ENCODE assay signal across 9 mouse cellular contexts in genomic region chr15:101163056-101163458, GRCm38 (mm10). TPM values are rescaled to one million over a fixed set of nuclear protein-coding genes. Genes with fewer than 3 reads are reported as not detected.
DNase-seq lines count a peak whose midpoint lies in the region; ATAC-seq and TF ChIP-seq lines count a peak whose summit lies in the region.
"Had no signal": no experiment of that assay in that cellular context is flagged by ENCODE, and none has a peak within 500 bp of the region (broad histone marks: within the 10 kb centered on the region; RNA-seq: fewer than 3 reads in every experiment).

No protein-coding gene starts in this region.

- peaks cover 9% of the 10 kb centered on the region; the same call in 1 of the 2 replicates for H3K4me1 ChIP-seq in heart, postnatal 0 days (ENCODE audit: control insufficient read depth, insufficient read depth)
- peaks cover 5% of the 10 kb centered on the region for H3K4me1 ChIP-seq in heart, adult 2 months (ENCODE audit: control insufficient read depth, insufficient read depth, low read length)
- H3K4me1 ChIP-seq in forebrain, embryonic 11.5 days (replicated peaks; ENCODE audit: control insufficient read depth, insufficient read depth, low read length) = peaks cover 13% of the 10 kb centered on the region
- H3K4me1 ChIP-seq in limb, embryonic 15.5 days = peaks cover 38% of the 10 kb centered on the region

- TF ChIP-seq CTCF in heart, postnatal 0 days (IDR thresholded peaks at IDR 0.05; ENCODE audit: low read depth) = no peak
- TF ChIP-seq CTCF in heart, adult 2 months (IDR thresholded peaks at IDR 0.05) = no peak

- H3K27ac ChIP-seq in heart, postnatal 0 days (ENCODE audit: low read depth) = peak overlapping the region; percentile 19
- H3K27ac ChIP-seq in heart, adult 2 months = no peak overlapping the region
- H3K27ac ChIP-seq in forebrain, embryonic 11.5 days (ENCODE audit: low read depth, low read length) = peak overlapping the region; percentile 8; the same call in 1 of the 2 replicates
- H3K27ac ChIP-seq in limb, embryonic 15.5 days = peak overlapping the region; percentile 74

- TF ChIP-seq POLR2A in heart, adult 2 months (IDR thresholded peaks at IDR 0.05; ENCODE audit: insufficient read depth, low read depth, low read length) = no peak

- H3K9me3 ChIP-seq in heart, postnatal 0 days (replicated peaks; ENCODE audit: control insufficient read depth, low read length) = no peaks in the 10 kb centered on the region
- H3K9me3 ChIP-seq in forebrain, embryonic 11.5 days (ENCODE audit: control insufficient read depth, low read length) = no peaks in the 10 kb centered on the region
- no peaks in the 10 kb centered on the region for H3K9me3 ChIP-seq in limb, embryonic 15.5 days

- H3K27me3 ChIP-seq in heart, postnatal 0 days (ENCODE audit: control insufficient read depth, insufficient read depth, low read length) = no peaks in the 10 kb centered on the region
- no peaks in the 10 kb centered on the region for H3K27me3 ChIP-seq in heart, adult 2 months (ENCODE audit: control insufficient read depth, insufficient read depth, low read length)
- H3K27me3 ChIP-seq in forebrain, embryonic 11.5 days (ENCODE audit: control insufficient read depth, insufficient read depth, low read length) = no peaks in the 10 kb centered on the region
- H3K27me3 ChIP-seq in limb, embryonic 15.5 days = no peaks in the 10 kb centered on the region

- H3K9ac ChIP-seq in heart, postnatal 0 days (replicated peaks; ENCODE audit: low read depth, low read length) = no peak overlapping the region
- H3K9ac ChIP-seq in heart, adult 2 months (ENCODE audit: low read depth, low read length) = no peak overlapping the region
- H3K9ac ChIP-seq in forebrain, embryonic 11.5 days (ENCODE audit: low read length) = 0 out of 2 replicates have a peak overlapping the region, but pooled peaks have one; percentile 1
- H3K9ac ChIP-seq in limb, embryonic 15.5 days = no peak overlapping the region

- no peaks in the 10 kb centered on the region for H3K79me2 ChIP-seq in heart, adult 2 months (replicated peaks; ENCODE audit: control insufficient read depth, insufficient read depth, low read length)

- H3K4me2 ChIP-seq in heart, postnatal 0 days (ENCODE audit: low read depth, low read length) = no peak overlapping the region
- no peak overlapping the region for H3K4me2 ChIP-seq in forebrain, embryonic 11.5 days (ENCODE audit: low read depth, low read length, severe bottlenecking)
- H3K4me2 ChIP-seq in limb, embryonic 15.5 days = peak overlapping the region; percentile 20; the same call in 1 of the 2 replicates

- no peak for TF ChIP-seq EP300 in heart, postnatal 0 days (IDR thresholded peaks at IDR 0.05; ENCODE audit: low read depth)
- no peak for TF ChIP-seq EP300 in heart, adult 2 months (IDR thresholded peaks at IDR 0.05; ENCODE audit: insufficient read depth, low read depth, low read length)

- peak; percentile 62; the same call in 1 of the 2 replicates for ATAC-seq in heart, postnatal 0 days (ENCODE audit: insufficient read depth, low read depth)
- ATAC-seq in forebrain, embryonic 11.5 days (replicated peaks; ENCODE audit: low FRiP score) = no peak
- peak; percentile 63; the same call in 1 of the 2 replicates for ATAC-seq in limb, embryonic 15.5 days (ENCODE audit: insufficient number of reproducible peaks, low FRiP score, low TSS enrichment, low read depth)

- intact Hi-C loops in heart, adult 2 months (cut with DNase I) = no loop called here

- H3K36me3 ChIP-seq in heart, postnatal 0 days (replicated peaks; ENCODE audit: control insufficient read depth, insufficient read depth, low read length) = no peaks in the 10 kb centered on the region
- H3K36me3 ChIP-seq in heart, adult 2 months (ENCODE audit: control insufficient read depth, insufficient read depth, low read length) = no peaks in the 10 kb centered on the region
- no peaks in the 10 kb centered on the region for H3K36me3 ChIP-seq in forebrain, embryonic 11.5 days (ENCODE audit: control insufficient read depth, insufficient read depth, low read length)
- no peaks in the 10 kb centered on the region for H3K36me3 ChIP-seq in limb, embryonic 15.5 days

- WGBS in heart, postnatal 0 days = 29% methylated on average over 15 of the region's 15 CpGs
- 39% methylated on average over 15 of the region's 15 CpGs for WGBS in heart, adult 2 months
- 57% methylated on average over 15 of the region's 15 CpGs for WGBS in forebrain, embryonic 11.5 days
- WGBS in limb, embryonic 15.5 days = 7% methylated on average over 15 of the region's 15 CpGs

- no peak for DNase-seq in heart, postnatal 0 days (ENCODE audit: low spot score)
- DNase-seq in heart, adult 2 months = no peak
- peak; percentile 85 for DNase-seq in MN1 (ENCODE audit: low spot score)
- DNase-seq in forebrain, embryonic 11.5 days (ENCODE audit: low spot score) = no peak
- no peak for DNase-seq in urinary bladder, postnatal 25 days (ENCODE audit: low spot score)
- no peak for DNase-seq in T-cell, adult 2 months (ENCODE audit: low spot score)
- DNase-seq in gastrocnemius, postnatal 4 days (ENCODE audit: low spot score in 2 of 2) = no peak

- no peak overlapping the region for H3K4me3 ChIP-seq in heart, postnatal 0 days (ENCODE audit: low read depth, low read length)
- no peak overlapping the region for H3K4me3 ChIP-seq in heart, adult 2 months
- H3K4me3 ChIP-seq in forebrain, embryonic 11.5 days (ENCODE audit: low read depth, low read length) = no peak overlapping the region
- H3K4me3 ChIP-seq in limb, embryonic 15.5 days = no peak overlapping the region

RNA-seq across cellular contexts. Expression of gene Acvr1b, which starts 10.8 kb away (rescaled TPM):
- total RNA-seq in heart, postnatal 0 days (2014; rRNA removed; ENCODE audit: low replicate concordance) = 22.3 and 25.9 TPM in 2 replicates
- 5.2 and 5.8 TPM in 2 replicates for polyA plus RNA-seq in heart, postnatal 0 days (2015; fragmentation: Nextera tagmentation; extraction: Ambion mirVana)
- 10 to 100 TPM in 1 of 2 experiments, 1 to 10 TPM in 1; 9.9 to 12.3 TPM for total RNA-seq in heart, adult 2 months (2021)
- 15.3 and 19.3 TPM in 2 replicates for polyA plus RNA-seq in heart, adult 2 months (2012; rRNA removed)
- polyA plus RNA-seq in forebrain, embryonic 11.5 days (2014; fragmentation: Nextera tagmentation; extraction: Ambion mirVana) = 15.0 and 16.0 TPM in 2 replicates
- polyA plus RNA-seq in limb, embryonic 15.5 days (2015; fragmentation: Nextera tagmentation; extraction: Ambion mirVana) = 8.4 and 10.9 TPM in 2 replicates
- 10 to 100 TPM; 16.2 to 17.0 TPM for total RNA-seq in gastrocnemius, postnatal 4 days (2021)

RNA-seq across cellular contexts. Expression of gene Acvrl1, which starts 34.7 kb away (rescaled TPM):
- 18.6 and 36.0 TPM in 2 replicates for total RNA-seq in heart, postnatal 0 days (2014; rRNA removed; ENCODE audit: low replicate concordance)
- polyA plus RNA-seq in heart, postnatal 0 days (2015; fragmentation: Nextera tagmentation; extraction: Ambion mirVana) = 9.3 and 10.4 TPM in 2 replicates
- total RNA-seq in heart, adult 2 months (2021) = 10 to 100 TPM; 24.1 to 29.5 TPM
- polyA plus RNA-seq in heart, adult 2 months (2012; rRNA removed) = 35.0 and 39.7 TPM in 2 replicates
- 7.2 and 7.7 TPM in 2 replicates for polyA plus RNA-seq in forebrain, embryonic 11.5 days (2014; fragmentation: Nextera tagmentation; extraction: Ambion mirVana)
- polyA plus RNA-seq in limb, embryonic 15.5 days (2015; fragmentation: Nextera tagmentation; extraction: Ambion mirVana) = 16.3 and 17.7 TPM in 2 replicates
- total RNA-seq in gastrocnemius, postnatal 4 days (2021) = 10 to 100 TPM; 24.6 to 28.1 TPM

RNA-seq across cellular contexts. Expression of gene Ankrd33, which starts 47.5 kb away (rescaled TPM):
- not detected in 2 replicates for total RNA-seq in heart, postnatal 0 days (2014; rRNA removed; ENCODE audit: low replicate concordance)
- not detected in 2 replicates for polyA plus RNA-seq in heart, postnatal 0 days (2015; fragmentation: Nextera tagmentation; extraction: Ambion mirVana)
- total RNA-seq in heart, adult 2 months (2021) = not detected
- polyA plus RNA-seq in heart, adult 2 months (2012; rRNA removed) = not detected in 2 replicates
- not detected in 2 replicates for polyA plus RNA-seq in forebrain, embryonic 11.5 days (2014; fragmentation: Nextera tagmentation; extraction: Ambion mirVana)
- not detected in 2 replicates for polyA plus RNA-seq in limb, embryonic 15.5 days (2015; fragmentation: Nextera tagmentation; extraction: Ambion mirVana)
- total RNA-seq in gastrocnemius, postnatal 4 days (2021) = not detected
- total RNA-seq: MEL had no signal
